ENCODE assay signal across 25 mouse cellular contexts in the genomic region with DNA sequence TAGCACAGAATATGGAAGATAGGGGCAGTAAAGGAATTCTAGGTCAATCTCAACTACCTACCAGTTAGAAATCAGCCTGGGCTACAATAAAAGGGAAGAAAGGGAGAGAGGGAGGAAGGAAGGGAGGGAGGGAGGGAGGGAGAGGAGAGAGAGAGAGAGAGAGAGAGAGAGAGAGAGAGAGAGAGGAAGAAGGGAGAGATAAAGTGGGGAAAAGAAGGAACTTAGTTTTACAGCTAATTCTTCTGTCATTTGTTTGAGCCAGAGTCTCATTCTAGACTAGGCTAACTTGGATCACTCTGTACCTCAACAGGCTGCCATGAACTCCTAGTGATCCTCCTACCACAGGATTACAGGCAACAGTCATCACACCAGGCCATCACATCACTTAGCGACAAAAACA. TPM values are rescaled to one million over a fixed set of nuclear protein-coding genes. Genes with fewer than 3 reads are reported as not detected.
DNase-seq lines count a peak whose midpoint lies in the region; ATAC-seq and TF ChIP-seq lines count a peak whose summit lies in the region.
"Had no signal": no experiment of that assay in that cellular context is flagged by ENCODE, and none has a peak within 500 bp of the region (broad histone marks: within the 10 kb centered on the region; RNA-seq: fewer than 3 reads in every experiment).

No protein-coding gene starts in this region.

- no peak overlapping the region for H3K4me3 ChIP-seq in gastrocnemius, adult 2 months
- no peak overlapping the region for H3K4me3 ChIP-seq in lung, postnatal 0 days (ENCODE audit: low read depth, low read length)
- H3K4me3 ChIP-seq in embryonic fibroblast, embryonic 13.5 days (ENCODE audit: insufficient read depth, low read length): no peak overlapping the region
- H3K4me3 ChIP-seq in stomach, postnatal 0 days (ENCODE audit: low read depth, low read length): no peak overlapping the region
- H3K4me3 ChIP-seq: embryonic facial prominence, embryonic 10.5 days; embryonic facial prominence, embryonic 13.5 days; forebrain, embryonic 10.5 days; forebrain, embryonic 13.5 days; hindbrain, embryonic 12.5 days; hindbrain, embryonic 15.5 days had no signal

- H3K4me2 ChIP-seq in lung, postnatal 0 days (replicated peaks; ENCODE audit: low read depth, low read length): no peak overlapping the region
- H3K4me2 ChIP-seq in stomach, postnatal 0 days (replicated peaks; ENCODE audit: low read depth): no peak overlapping the region
- H3K4me2 ChIP-seq: embryonic facial prominence, embryonic 13.5 days; forebrain, embryonic 13.5 days; heart, embryonic 11.5 days; hindbrain, embryonic 12.5 days; hindbrain, embryonic 15.5 days had no signal

- peak overlapping the region; percentile 49; the same call in 1 of the 2 replicates for H3K27ac ChIP-seq in gastrocnemius, adult 2 months
- 0 out of 2 replicates have a peak overlapping the region, but pooled peaks have one; percentile 29 for H3K27ac ChIP-seq in lung, postnatal 0 days (ENCODE audit: low read length)
- H3K27ac ChIP-seq in embryonic fibroblast, embryonic 13.5 days (ENCODE audit: insufficient read depth, low read length): peak overlapping the region; percentile 70
- H3K27ac ChIP-seq in stomach, postnatal 0 days (replicated peaks): peak overlapping the region; percentile 76; the same call in 1 of the 2 replicates
- H3K27ac ChIP-seq: embryonic facial prominence, embryonic 10.5 days; embryonic facial prominence, embryonic 13.5 days; forebrain, embryonic 10.5 days; forebrain, embryonic 13.5 days; hindbrain, embryonic 12.5 days; hindbrain, embryonic 15.5 days had no signal

- no peaks in the 10 kb centered on the region for H3K27me3 ChIP-seq in lung, postnatal 0 days (replicated peaks; ENCODE audit: insufficient read depth, low read length)
- H3K27me3 ChIP-seq in stomach, postnatal 0 days (ENCODE audit: control insufficient read depth, insufficient read depth, low read length): no peaks in the 10 kb centered on the region
- H3K27me3 ChIP-seq: embryonic facial prominence, embryonic 13.5 days; forebrain, embryonic 13.5 days; hindbrain, embryonic 12.5 days; hindbrain, embryonic 15.5 days had no signal

- 91% methylated on average over 1 of the region's 1 CpGs for WGBS in lung, postnatal 0 days
- WGBS in stomach, postnatal 0 days: 94% methylated on average over 1 of the region's 1 CpGs

- H3K9me3 ChIP-seq in lung, postnatal 0 days (ENCODE audit: low read length): no peaks in the 10 kb centered on the region
- no peaks in the 10 kb centered on the region for H3K9me3 ChIP-seq in stomach, postnatal 0 days (ENCODE audit: control insufficient read depth, low read length)
- H3K9me3 ChIP-seq: embryonic facial prominence, embryonic 10.5 days; embryonic facial prominence, embryonic 13.5 days; forebrain, embryonic 10.5 days; forebrain, embryonic 13.5 days; hindbrain, embryonic 12.5 days; hindbrain, embryonic 15.5 days had no signal

- TF ChIP-seq POLR2A in embryonic fibroblast, embryonic 13.5 days (IDR thresholded peaks at IDR 0.05; ENCODE audit: low read depth, low read length): no peak

- no peaks in the 10 kb centered on the region for H3K36me3 ChIP-seq in lung, postnatal 0 days (ENCODE audit: insufficient read depth, low read length)
- H3K36me3 ChIP-seq in stomach, postnatal 0 days (ENCODE audit: control insufficient read depth, insufficient read depth, low read length): no peaks in the 10 kb centered on the region
- H3K36me3 ChIP-seq: hindbrain, embryonic 12.5 days; hindbrain, embryonic 15.5 days had no signal

- H3K9ac ChIP-seq in lung, postnatal 0 days (replicated peaks; ENCODE audit: low read depth): no peak overlapping the region
- no peak overlapping the region for H3K9ac ChIP-seq in stomach, postnatal 0 days (ENCODE audit: low read length)
- H3K9ac ChIP-seq: embryonic facial prominence, embryonic 13.5 days; forebrain, embryonic 13.5 days; hindbrain, embryonic 12.5 days; hindbrain, embryonic 15.5 days had no signal

- no peak for TF ChIP-seq EP300 in lung, postnatal 0 days (IDR thresholded peaks at IDR 0.05)
- no peak for TF ChIP-seq EP300 in stomach, postnatal 0 days (optimal IDR thresholded peaks at IDR 0.05)

- no peak for ATAC-seq in lung, postnatal 0 days
- ATAC-seq in stomach, postnatal 0 days (ENCODE audit: low FRiP score, low TSS enrichment): no peak
- ATAC-seq: activated CD4-positive, CD25-positive, alpha-beta regulatory T cell, adult 4 months; forebrain, embryonic 13.5 days; forebrain, embryonic 16.5 days had no signal

- intact Hi-C loops in gastrocnemius, adult 2 months (cut with DNase I): no loop called here

- no peak for TF ChIP-seq CTCF in gastrocnemius, adult 2 months (IDR thresholded peaks at IDR 0.05)
- no peak for TF ChIP-seq CTCF in lung, postnatal 0 days (IDR thresholded peaks at IDR 0.05)
- no peak for TF ChIP-seq CTCF in embryonic fibroblast, embryonic 13.5 days (IDR thresholded peaks at IDR 0.05; ENCODE audit: borderline replicate concordance, insufficient read depth, low read length)
- no peak for TF ChIP-seq CTCF in stomach, postnatal 0 days (IDR thresholded peaks at IDR 0.05; ENCODE audit: low read depth)

- H3K4me1 ChIP-seq in lung, postnatal 0 days (ENCODE audit: insufficient read depth, low read depth, low read length): peaks cover 8% of the 10 kb centered on the region; the same call in 1 of the 2 replicates
- peaks cover 18% of the 10 kb centered on the region for H3K4me1 ChIP-seq in embryonic fibroblast, embryonic 13.5 days (ENCODE audit: control insufficient read depth, insufficient read depth, low read length)
- H3K4me1 ChIP-seq in stomach, postnatal 0 days (replicated peaks; ENCODE audit: control insufficient read depth, insufficient read depth): peaks cover 6% of the 10 kb centered on the region; the same call in 1 of the 2 replicates

- DNase-seq in gastrocnemius, adult 2 months: no peak
- no peak for DNase-seq in gastrocnemius, postnatal 4 days (ENCODE audit: low spot score in 2 of 2)
- DNase-seq in lung, postnatal 0 days (ENCODE audit: low spot score): no peak
- DNase-seq in lung, postnatal 14 days: no peak
- no peak for DNase-seq in stomach, postnatal 0 days (ENCODE audit: low spot score)
- DNase-seq in kidney, adult 8-10 months: no peak
- no peak for DNase-seq in urinary bladder, adult 18-20 months (ENCODE audit: low spot score in 2 of 2)
- DNase-seq: adrenal gland, adult 8-10 months; adrenal gland, postnatal 25 days; cerebellum, adult 11-12 months; cerebellum, adult 8-10 months; cerebellum, postnatal 10 days; cerebellum, postnatal 36 days; embryo, embryonic 11 days; gastrocnemius, postnatal 14 days had no signal

RNA-seq across cellular contexts. Expression of gene Abi1, which starts 4.6 kb away (rescaled TPM):
- total RNA-seq in gastrocnemius, adult 2 months (2021): 10 to 100 TPM; 17.3 to 18.9 TPM
- total RNA-seq in gastrocnemius, postnatal 4 days (2021): 10 to 100 TPM; 46.1 to 47.3 TPM
- polyA plus RNA-seq in lung, postnatal 0 days (2015; fragmentation: Nextera tagmentation; extraction: Ambion mirVana): 51.5 and 54.0 TPM in 2 replicates
- polyA plus RNA-seq in embryonic fibroblast, embryonic 13.5 days (2011; ENCODE audit: insufficient read length, low read depth, missing spikeins): 135 TPM in 2 replicates
- 40.7 and 42.4 TPM in 2 replicates for polyA plus RNA-seq in stomach, postnatal 0 days (2015; fragmentation: Nextera tagmentation; extraction: Ambion mirVana)

RNA-seq across cellular contexts. Expression of gene Acbd5, which starts 32.5 kb away (rescaled TPM):
- 10 to 100 TPM; 27.1 to 31.4 TPM for total RNA-seq in gastrocnemius, adult 2 months (2021)
- 10 to 100 TPM; 31.9 to 36.9 TPM for total RNA-seq in gastrocnemius, postnatal 4 days (2021)
- polyA plus RNA-seq in lung, postnatal 0 days (2015; fragmentation: Nextera tagmentation; extraction: Ambion mirVana): 34.1 and 38.7 TPM in 2 replicates
- 40.7 and 48.6 TPM in 2 replicates for polyA plus RNA-seq in embryonic fibroblast, embryonic 13.5 days (2011; ENCODE audit: insufficient read length, low read depth, missing spikeins)
- 27.8 and 32.9 TPM in 2 replicates for polyA plus RNA-seq in stomach, postnatal 0 days (2015; fragmentation: Nextera tagmentation; extraction: Ambion mirVana)
